Mouse (Mus musculus) ES-E14 (cell line): ENCODE measurements at regions not wholly inside any gene's neighbourhood (a gene's known extent, or its start where the extent isn't known, plus 50 kb on each side); places are given as distances from the start of the nearest gene placed in this dataset.

Source experiments
- CHD2 ChIP-seq: IDR thresholded peaks from 2 replicates; pipeline ENCODE4 v1.6.1; 2014; ENCODE audit warnings: mild to moderate bottlenecking, low read depth, low read length, inconsistent platforms
- HCFC1 ChIP-seq: IDR thresholded peaks from 2 replicates; pipeline ENCODE4 v1.6.1; 2012; ENCODE audit warnings: low read length, inconsistent platforms, borderline replicate concordance; ENCODE audit not compliant: insufficient read depth
- MAFK ChIP-seq: IDR thresholded peaks from 2 replicates; pipeline ENCODE4 v1.6.1; 2014; ENCODE audit warnings: mild to moderate bottlenecking, low read depth, low read length, inconsistent platforms; ENCODE audit not compliant: insufficient read depth
- ZC3H11A ChIP-seq: IDR thresholded peaks from 2 replicates; pipeline ENCODE4 v1.6.1; 2012; ENCODE audit warnings: low read depth, mild to moderate bottlenecking, inconsistent platforms, low read length, borderline replicate concordance
- ZNF384 ChIP-seq: IDR thresholded peaks from 2 replicates; pipeline ENCODE4 v1.6.1; 2012; ENCODE audit warnings: low read depth, low read length, inconsistent platforms

DNA sequence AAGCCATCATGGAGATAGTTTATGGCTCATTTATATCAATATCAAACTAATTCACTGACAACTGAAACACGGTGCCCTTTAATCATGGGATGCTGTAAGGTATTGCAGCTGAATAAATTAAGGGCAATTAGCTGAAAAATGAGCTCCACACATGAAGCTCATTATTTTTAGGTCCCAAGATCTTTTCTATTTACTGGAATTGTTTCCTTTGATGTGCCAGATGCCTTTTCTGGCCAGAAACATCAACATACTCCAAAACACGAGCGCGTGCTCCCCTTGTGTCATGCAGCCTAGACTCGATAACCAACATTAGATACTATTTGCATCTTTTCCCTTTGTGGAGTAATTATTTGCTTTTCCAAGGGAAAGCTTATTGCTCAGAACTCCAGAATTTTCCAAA is 480.6 kb downstream of the Cbln4 start:
- TF ChIP-seq CHD2 = no peak
- no peak for TF ChIP-seq HCFC1
- no peak for TF ChIP-seq ZC3H11A
- no peak for TF ChIP-seq ZNF384
- no peak for TF ChIP-seq MAFK
